Mouse (Mus musculus): Measurements from ENCODE around the gene Set. TPM values are rescaled to one million over a fixed set of nuclear protein-coding genes. Genes with fewer than 3 reads are reported as not detected.

Gene Set
- polyA plus RNA-seq, 1 experiment = 765 TPM

GRCm38 (mm10) chr2:30100214-30100613 lies 43.0 kb downstream of the Set start:
- no peak for TF ChIP-seq GATA1 (IDR thresholded peaks at IDR 0.05; ENCODE audit: low read length)

DNA sequence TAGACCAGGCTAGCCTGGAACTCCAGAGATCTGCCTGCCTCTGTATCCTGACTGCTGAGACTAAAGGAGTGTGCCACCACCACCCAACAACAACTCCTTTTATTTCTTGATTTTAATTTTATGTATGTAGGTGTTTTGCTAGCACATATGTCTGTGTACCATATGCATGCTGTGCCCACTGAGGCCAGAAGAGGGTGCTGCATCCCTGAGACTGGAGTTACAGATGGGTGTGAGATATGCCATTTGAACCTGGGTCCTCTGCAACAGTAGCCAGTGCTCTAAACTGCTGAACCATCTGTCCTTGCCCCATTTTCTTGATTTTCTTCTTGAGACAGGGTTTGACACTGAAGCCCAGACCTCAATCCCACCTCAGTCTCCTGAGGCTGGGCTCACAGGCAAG lies 49.2 kb downstream of the Set start:
- TF ChIP-seq GATA1 (IDR thresholded peaks at IDR 0.05; ENCODE audit: low read length) = no peak

DNA sequence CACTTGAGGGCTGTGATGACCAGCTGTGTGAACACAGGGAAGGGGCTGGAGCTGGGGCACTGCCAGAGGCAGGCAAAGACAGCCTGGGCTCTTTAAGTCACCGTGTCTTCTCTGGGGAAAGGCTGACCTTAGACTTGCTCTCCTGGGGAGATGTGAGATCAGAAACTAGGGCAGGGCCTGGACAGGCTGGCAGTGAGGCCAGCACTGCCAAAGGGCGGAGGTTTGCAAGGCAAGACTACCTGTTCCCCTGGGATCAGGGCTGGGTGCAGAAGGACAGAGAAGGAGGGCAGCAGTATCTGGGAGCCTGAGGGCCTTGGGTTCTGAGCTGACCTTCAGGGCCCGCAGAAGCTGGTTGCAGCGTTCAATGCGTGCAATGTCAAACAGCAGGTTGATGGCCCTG lies 50.5 kb downstream of the Set start:
- TF ChIP-seq GATA1 (IDR thresholded peaks at IDR 0.05; ENCODE audit: low read length) = no peak

DNA sequence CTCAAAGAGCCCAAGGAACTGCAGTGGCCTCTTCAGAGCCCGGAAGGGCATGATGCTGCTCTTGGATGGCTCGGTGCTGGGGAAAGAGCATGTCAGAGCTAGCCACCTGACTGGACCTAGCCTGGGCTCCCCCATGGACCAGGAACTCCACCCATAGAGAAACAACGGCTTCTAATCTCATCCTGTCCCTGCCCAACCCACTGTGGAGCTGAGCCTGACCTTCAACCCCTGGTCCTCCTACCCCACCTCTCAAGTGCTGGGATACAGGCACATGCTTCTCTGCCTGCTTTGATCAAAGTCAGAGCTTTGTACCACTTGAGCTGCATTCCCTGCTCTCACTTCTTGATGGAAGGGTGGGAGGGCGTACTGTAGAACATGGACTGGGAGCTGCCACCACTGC lies 51.1 kb downstream of the Set start:
- no peak for TF ChIP-seq GATA1 (IDR thresholded peaks at IDR 0.05; ENCODE audit: low read length)

- TF ChIP-seq GATA1 (IDR thresholded peaks at IDR 0.05; ENCODE audit: low read length) = peak; percentile 3
These were observed 54.3 kb downstream of the Set start for GRCm38 (mm10) chr2:30111500-30111899.

DNA sequence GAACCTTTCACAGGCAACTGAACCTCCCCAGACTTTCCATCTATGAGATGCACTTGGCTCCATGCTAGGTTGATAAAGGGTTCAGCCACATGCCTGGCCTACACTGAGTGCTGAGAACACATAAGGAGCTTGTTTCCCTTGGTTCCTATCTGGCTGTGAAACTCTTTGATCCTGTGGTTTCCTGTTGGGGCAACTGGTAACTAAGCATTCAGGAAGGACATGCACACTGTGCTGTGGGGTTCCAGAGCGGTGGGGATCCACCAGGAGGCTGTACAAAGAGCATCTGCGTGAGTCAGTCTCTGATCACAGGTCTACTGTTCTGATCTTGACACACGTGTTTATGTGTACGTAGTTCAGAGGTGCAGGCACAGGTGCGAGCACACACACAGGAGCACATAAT lies 55.4 kb downstream of the Set start:
- no peak for TF ChIP-seq GATA1 (IDR thresholded peaks at IDR 0.05; ENCODE audit: low read length)

DNA sequence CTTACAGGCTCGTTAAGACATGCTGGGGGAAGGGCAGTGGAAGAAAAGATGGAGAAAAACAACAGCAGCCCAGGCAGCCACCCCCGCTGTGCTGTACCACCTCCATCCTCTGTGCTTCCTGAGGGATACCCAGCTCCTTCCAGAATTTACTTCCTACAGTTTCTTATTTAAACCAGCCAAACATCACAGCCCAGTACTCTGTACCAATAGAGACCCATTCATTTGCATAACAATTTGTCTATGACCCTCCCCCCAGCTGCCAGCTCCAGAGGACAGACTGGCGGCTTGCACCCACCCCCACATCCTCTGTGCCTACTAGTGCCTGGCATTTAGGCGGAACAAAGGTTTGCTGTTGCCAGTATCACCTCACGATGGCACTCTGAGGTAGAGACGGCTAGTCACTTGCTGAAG lies 62.5 kb downstream of the Set start:
- no peak for TF ChIP-seq GATA1 (IDR thresholded peaks at IDR 0.05; ENCODE audit: low read length)

DNA sequence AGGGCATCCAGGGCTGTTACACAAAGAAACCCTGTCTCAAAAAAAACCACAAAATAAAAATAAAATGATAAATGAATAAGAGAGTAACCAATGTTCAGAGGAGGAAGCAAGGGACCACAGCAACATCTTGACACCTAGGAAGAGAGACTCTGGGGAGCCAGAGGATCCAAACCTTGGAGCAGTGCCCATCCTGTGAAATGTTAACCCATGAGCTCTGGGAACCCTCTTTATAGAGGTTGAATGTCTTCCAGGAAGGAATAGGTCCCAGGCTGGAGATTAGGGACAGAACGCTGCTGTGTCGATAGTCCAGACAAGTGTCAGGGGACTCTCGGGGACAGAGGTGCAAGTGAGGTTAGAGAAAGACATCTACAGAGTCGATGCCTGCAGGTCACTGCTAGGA lies 63.1 kb downstream of the Set start:
- no peak for TF ChIP-seq GATA1 (IDR thresholded peaks at IDR 0.05; ENCODE audit: low read length)

Other genes with a start within 250 kb of the Set start
- 40.5 and 77.1 TPM in 2 replicates for gene Urm1, start 237.3 kb upstream of the Set start, polyA plus RNA-seq (2012)
- gene Cercam, start 188.2 kb upstream of the Set start, polyA plus RNA-seq (2012) = 22.5 and 33.9 TPM in 2 replicates
- gene Odf2, start 168.2 kb upstream of the Set start, polyA plus RNA-seq (2012) = 16.8 and 23.7 TPM in 2 replicates
- gene Gle1, start 122.0 kb upstream of the Set start, polyA plus RNA-seq (2012) = 62.7 and 85.8 TPM in 2 replicates
- 3.4 and 4.7 TPM in 2 replicates for gene Sptan1, start 91.8 kb upstream of the Set start, polyA plus RNA-seq (2012)
- gene Wdr34, start 8.5 kb upstream of the Set start, polyA plus RNA-seq (2012) = 29.5 and 36.5 TPM in 2 replicates
- gene Pkn3, start 20.3 kb downstream of the Set start, polyA plus RNA-seq (2012) = 26.9 and 29.7 TPM in 2 replicates
- gene Zdhhc12, start 36.3 kb downstream of the Set start, polyA plus RNA-seq (2012) = 42.0 and 45.2 TPM in 2 replicates
- 11.1 and 18.6 TPM in 2 replicates for gene Zer1, start 67.2 kb downstream of the Set start, polyA plus RNA-seq (2012)
- 26.0 and 27.7 TPM in 2 replicates for gene Tbc1d13, start 76.4 kb downstream of the Set start, polyA plus RNA-seq (2012)
- 53.8 and 67.9 TPM in 2 replicates for gene Endog, start 114.1 kb downstream of the Set start, polyA plus RNA-seq (2012)
- 50.7 and 54.1 TPM in 2 replicates for gene Spout1, start 121.1 kb downstream of the Set start, polyA plus RNA-seq (2012)
- gene Kyat1, start 148.5 kb downstream of the Set start, polyA plus RNA-seq (2012) = 4.8 and 16.9 TPM in 2 replicates
- gene Lrrc8a, start 180.3 kb downstream of the Set start, polyA plus RNA-seq (2012) = 3.8 and 6.4 TPM in 2 replicates
- 0.53 and 2.0 TPM in 2 replicates for gene Gm28035, start 183.2 kb downstream of the Set start, polyA plus RNA-seq (2012)
- 0.10 and 0.15 TPM in 2 replicates for gene Phyhd1, start 208.8 kb downstream of the Set start, polyA plus RNA-seq (2012)
- not detected in 2 replicates for gene Gm28038, start 223.7 kb downstream of the Set start, polyA plus RNA-seq (2012)
- 5.8 and 8.4 TPM in 2 replicates for gene Dolk, start 229.0 kb downstream of the Set start, polyA plus RNA-seq (2012)
- 108 and 109 TPM in 2 replicates for gene Nup188, start 229.0 kb downstream of the Set start, polyA plus RNA-seq (2012)